Mouse (Mus musculus): ENCODE measurements around the gene Ssna1. TPM values are rescaled to one million over a fixed set of nuclear protein-coding genes. Genes with fewer than 3 reads are reported as not detected.

Gene Ssna1
- polyA plus RNA-seq, 1 experiment: 143 TPM

DNA sequence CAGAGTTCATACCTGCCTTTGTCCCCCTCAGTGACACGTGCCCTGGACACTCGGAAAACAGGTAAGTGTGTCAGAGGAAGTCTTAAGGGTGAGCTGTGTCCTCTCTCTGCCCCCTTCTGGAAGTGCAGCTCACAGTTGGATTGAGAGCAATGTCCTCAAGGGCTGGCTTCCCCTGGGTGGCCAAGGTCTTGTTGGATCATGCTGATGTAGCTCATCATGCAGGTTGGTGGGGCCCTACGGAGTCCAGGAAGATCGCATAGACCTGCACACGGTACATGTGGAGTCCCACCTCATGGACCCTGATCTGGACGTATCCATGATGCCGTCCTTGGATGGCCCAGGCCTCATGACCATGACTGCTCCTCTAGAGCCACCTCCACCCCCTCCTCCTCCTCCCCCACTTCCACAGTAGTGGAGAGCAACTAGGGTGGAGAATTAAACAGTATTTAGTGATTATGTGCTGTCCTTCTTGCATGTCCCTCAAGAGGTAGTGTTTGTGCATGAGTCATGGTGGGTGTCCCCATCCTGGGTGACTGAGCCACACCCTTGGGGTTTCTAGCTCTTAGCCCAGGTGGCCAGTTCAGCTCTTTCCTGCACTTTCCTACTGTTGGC is 16.6 kb upstream of the Ssna1 start:
- no peaks in the 10 kb centered on the region for H3K79me2 ChIP-seq (ENCODE audit: control insufficient read depth, insufficient read depth)
- no peak overlapping the region for H3K4me3 ChIP-seq (ENCODE audit: insufficient read depth, poor library complexity, severe bottlenecking)
- no peaks in the 10 kb centered on the region for H3K79me3 ChIP-seq (ENCODE audit: low read depth)
- H3K36me3 ChIP-seq (ENCODE audit: control insufficient read depth, insufficient read depth): peaks cover 23% of the 10 kb centered on the region
- H3ac ChIP-seq (ENCODE audit: control insufficient read depth, insufficient read length, low read depth): no peak overlapping the region
- no peak for TF ChIP-seq CTCF (IDR thresholded peaks at IDR 0.05; ENCODE audit: control insufficient read depth, insufficient read depth, insufficient read length)
- TF ChIP-seq MAX (IDR thresholded peaks at IDR 0.05): no peak
- TF ChIP-seq FOSL1 (IDR thresholded peaks at IDR 0.05; ENCODE audit: insufficient read depth, low read length, poor library complexity, severe bottlenecking): no peak
- TF ChIP-seq CEBPB (IDR thresholded peaks at IDR 0.05; ENCODE audit: low read depth): no peak
- no peak for TF ChIP-seq MYOD1 (IDR thresholded peaks at IDR 0.05; ENCODE audit: control insufficient read depth, insufficient read length, low read depth)
- TF ChIP-seq USF1 (IDR thresholded peaks at IDR 0.05; ENCODE audit: low read depth): no peak
- no peak for TF ChIP-seq MYOG (IDR thresholded peaks at IDR 0.05; ENCODE audit: control insufficient read depth, extremely low read depth, insufficient read length)
- H3K27me3 ChIP-seq (ENCODE audit: control insufficient read depth, insufficient read depth, insufficient read length): peaks cover 48% of the 10 kb centered on the region

DNA sequence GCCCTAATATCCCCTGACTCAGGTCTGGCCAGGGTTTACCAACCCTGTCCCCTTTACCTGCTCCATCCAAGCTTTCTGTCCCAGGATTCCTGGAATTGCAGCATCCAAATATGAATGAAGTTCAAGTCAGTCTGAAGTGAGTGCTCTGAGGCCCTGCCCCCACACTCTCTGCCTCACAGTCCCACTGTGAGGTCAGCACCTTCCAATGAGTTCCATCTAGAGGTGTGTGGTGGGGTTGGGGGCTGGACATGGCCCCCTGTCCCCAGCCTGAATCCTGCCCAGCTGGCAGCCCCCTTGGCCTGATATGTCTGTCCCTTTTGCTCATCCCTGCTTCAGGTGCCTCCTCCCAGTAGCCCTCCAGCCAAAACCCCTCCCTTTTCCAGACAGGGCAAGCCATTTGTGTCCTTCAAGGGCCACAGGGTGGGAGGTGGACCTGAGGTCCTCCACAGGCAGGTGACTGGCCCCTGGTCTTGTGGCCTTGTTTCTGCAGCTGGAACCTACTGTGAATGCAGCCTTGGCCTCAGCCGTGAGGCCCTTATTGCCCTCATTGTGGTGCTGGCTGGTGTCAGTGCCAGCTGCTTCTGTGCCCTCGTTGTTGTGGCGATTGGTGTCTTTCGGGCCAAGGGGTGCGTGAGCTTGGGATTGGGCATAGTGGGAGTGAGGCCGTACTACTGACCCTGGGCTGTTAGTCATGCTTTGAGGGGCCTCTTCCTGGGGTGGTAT is 15.8 kb upstream of the Ssna1 start, which contains the start of gene Tmem210:
TSS of gene Tmem210 (plus strand) at position 219 of the 723 bp plus-strand sequence.
- Histone ChIP-seq H3K79me3 (ENCODE audit: low read depth) (no peaks in the 10 kb centered on the region), H3K79me2 (ENCODE audit: control insufficient read depth, insufficient read depth) (no peaks in the 10 kb centered on the region), H3K36me3 (ENCODE audit: control insufficient read depth, insufficient read depth) (peaks cover 29% of the 10 kb centered on the region), H3K27me3 (ENCODE audit: control insufficient read depth, insufficient read depth, insufficient read length) (peaks cover 42% of the 10 kb centered on the region), H3ac (ENCODE audit: control insufficient read depth, insufficient read length, low read depth) (no peak within 1 kb of the TSS), H3K4me3 (ENCODE audit: insufficient read depth, poor library complexity, severe bottlenecking) (no peak within 1 kb of the TSS)
- TF ChIP-seq FOSL1 (IDR thresholded peaks at IDR 0.05; ENCODE audit: insufficient read depth, low read length, poor library complexity, severe bottlenecking): no peak
- TF ChIP-seq USF1 (IDR thresholded peaks at IDR 0.05; ENCODE audit: low read depth): no peak
- TF ChIP-seq MYOG (IDR thresholded peaks at IDR 0.05; ENCODE audit: control insufficient read depth, extremely low read depth, insufficient read length): no peak
- TF ChIP-seq MYOD1 (IDR thresholded peaks at IDR 0.05; ENCODE audit: control insufficient read depth, insufficient read length, low read depth): no peak
- no peak for TF ChIP-seq MAX (IDR thresholded peaks at IDR 0.05)
- TF ChIP-seq CTCF (IDR thresholded peaks at IDR 0.05; ENCODE audit: control insufficient read depth, insufficient read depth, insufficient read length): no peak
- TF ChIP-seq CEBPB (IDR thresholded peaks at IDR 0.05; ENCODE audit: low read depth): no peak

DNA sequence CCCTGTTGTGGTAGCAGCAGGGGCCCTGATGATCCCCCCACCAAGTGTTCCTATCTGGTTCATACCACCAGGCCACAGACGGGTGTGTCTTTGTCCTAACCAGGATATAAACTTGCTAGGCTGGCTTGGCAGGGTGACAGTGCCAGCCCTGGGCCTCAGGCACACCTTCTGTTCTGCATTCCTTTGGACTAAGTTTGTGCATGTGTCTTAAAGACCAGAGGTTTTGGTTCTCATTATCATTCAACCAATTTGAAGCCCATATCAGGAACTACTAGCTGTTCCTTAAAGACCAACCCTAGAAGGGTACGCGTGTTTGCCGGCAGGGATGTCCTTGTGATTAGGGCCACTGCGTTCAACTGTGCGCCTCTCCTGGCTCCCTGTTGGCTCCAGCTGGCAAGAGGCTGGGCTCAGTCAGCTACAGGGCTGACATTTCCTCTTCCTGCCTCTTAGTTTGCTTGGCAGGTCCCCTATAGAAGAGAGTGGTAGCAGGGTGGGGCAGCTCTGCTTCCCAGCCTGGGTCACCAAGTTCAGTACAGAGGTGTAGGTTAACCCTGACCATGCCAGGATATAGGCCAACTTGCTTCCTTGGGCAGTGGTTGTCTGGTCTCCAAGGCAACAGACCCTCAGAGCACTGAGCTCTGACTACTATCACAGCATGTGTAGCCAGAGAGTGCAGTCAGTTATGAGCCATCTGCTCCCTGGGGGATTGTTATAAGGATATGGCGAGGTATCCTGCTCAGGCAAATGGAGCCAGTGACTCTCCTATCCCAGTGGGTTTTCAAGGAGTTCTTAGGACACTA is 14.8 kb upstream of the Ssna1 start:
- H3ac ChIP-seq (ENCODE audit: control insufficient read depth, insufficient read length, low read depth): no peak overlapping the region
- no peaks in the 10 kb centered on the region for H3K79me2 ChIP-seq (ENCODE audit: control insufficient read depth, insufficient read depth)
- H3K79me3 ChIP-seq (ENCODE audit: low read depth): no peaks in the 10 kb centered on the region
- TF ChIP-seq MYOG (IDR thresholded peaks at IDR 0.05; ENCODE audit: control insufficient read depth, extremely low read depth, insufficient read length) (no peak), USF1 (IDR thresholded peaks at IDR 0.05; ENCODE audit: low read depth) (no peak), CTCF (IDR thresholded peaks at IDR 0.05; ENCODE audit: control insufficient read depth, insufficient read depth, insufficient read length) (no peak), MYOD1 (IDR thresholded peaks at IDR 0.05; ENCODE audit: control insufficient read depth, insufficient read length, low read depth) (no peak), CEBPB (IDR thresholded peaks at IDR 0.05; ENCODE audit: low read depth) (no peak), FOSL1 (IDR thresholded peaks at IDR 0.05; ENCODE audit: insufficient read depth, low read length, poor library complexity, severe bottlenecking) (no peak), MAX (IDR thresholded peaks at IDR 0.05) (no peak)
- peaks cover 39% of the 10 kb centered on the region for H3K36me3 ChIP-seq (ENCODE audit: control insufficient read depth, insufficient read depth)
- H3K27me3 ChIP-seq (ENCODE audit: control insufficient read depth, insufficient read depth, insufficient read length): peaks cover 38% of the 10 kb centered on the region
- no peak overlapping the region for H3K4me3 ChIP-seq (ENCODE audit: insufficient read depth, poor library complexity, severe bottlenecking)

DNA sequence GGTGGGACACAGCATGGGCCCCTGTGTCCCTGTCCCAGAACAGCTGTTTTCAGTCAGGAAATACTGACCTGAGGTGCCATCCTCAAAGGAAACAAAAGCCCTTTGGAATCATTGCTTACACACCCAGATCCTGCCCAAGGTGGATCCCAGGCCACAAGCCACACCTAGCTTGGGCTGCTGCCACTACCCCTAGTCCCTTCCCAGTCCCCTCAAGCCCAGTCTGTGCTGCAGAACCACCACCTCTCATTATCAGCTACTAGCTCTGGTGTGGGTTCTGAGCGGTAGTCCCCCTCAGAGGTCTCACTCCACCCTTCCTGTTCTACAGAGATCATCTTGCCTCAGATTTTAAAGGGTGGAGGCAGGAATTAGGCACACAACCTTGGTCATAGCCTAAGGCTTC is 14.1 kb upstream of the Ssna1 start:
- TF ChIP-seq USF1 (IDR thresholded peaks at IDR 0.05; ENCODE audit: low read depth) (no peak), FOSL1 (IDR thresholded peaks at IDR 0.05; ENCODE audit: insufficient read depth, low read length, poor library complexity, severe bottlenecking) (no peak), MYOG (IDR thresholded peaks at IDR 0.05; ENCODE audit: control insufficient read depth, extremely low read depth, insufficient read length) (no peak), CTCF (IDR thresholded peaks at IDR 0.05; ENCODE audit: control insufficient read depth, insufficient read depth, insufficient read length) (no peak)
- Histone ChIP-seq H3K36me3 (ENCODE audit: control insufficient read depth, insufficient read depth) (peaks cover 45% of the 10 kb centered on the region), H3ac (ENCODE audit: control insufficient read depth, insufficient read length, low read depth) (no peak overlapping the region), H3K79me3 (ENCODE audit: low read depth) (no peaks in the 10 kb centered on the region), H3K27me3 (ENCODE audit: control insufficient read depth, insufficient read depth, insufficient read length) (peaks cover 31% of the 10 kb centered on the region), H3K79me2 (ENCODE audit: control insufficient read depth, insufficient read depth) (no peaks in the 10 kb centered on the region), H3K4me3 (ENCODE audit: insufficient read depth, poor library complexity, severe bottlenecking) (no peak overlapping the region)

DNA sequence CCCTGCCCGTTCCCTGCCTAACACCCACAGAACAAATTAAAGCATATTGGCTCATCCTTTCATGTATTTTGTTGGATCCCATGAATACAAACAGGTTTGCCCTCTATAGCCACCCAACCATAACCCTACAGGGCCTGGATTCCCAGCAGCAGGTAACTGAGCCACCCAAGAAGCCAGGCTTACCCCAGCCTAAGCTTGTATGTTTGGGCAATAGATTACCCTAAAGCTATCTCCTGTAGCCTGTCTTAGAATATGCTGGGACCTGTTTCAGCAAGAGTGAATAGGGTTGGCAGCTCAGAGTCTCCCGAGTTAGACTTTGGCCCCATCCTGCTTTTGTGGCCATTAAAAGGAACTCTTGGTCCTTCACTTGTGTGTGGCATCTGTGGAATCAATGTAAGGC is 13.3 kb upstream of the Ssna1 start:
- Histone ChIP-seq H3K79me2 (ENCODE audit: control insufficient read depth, insufficient read depth) (no peaks in the 10 kb centered on the region), H3K36me3 (ENCODE audit: control insufficient read depth, insufficient read depth) (peaks cover 52% of the 10 kb centered on the region), H3K27me3 (ENCODE audit: control insufficient read depth, insufficient read depth, insufficient read length) (peaks cover 23% of the 10 kb centered on the region), H3K4me3 (ENCODE audit: insufficient read depth, poor library complexity, severe bottlenecking) (no peak overlapping the region), H3K79me3 (ENCODE audit: low read depth) (no peaks in the 10 kb centered on the region), H3ac (ENCODE audit: control insufficient read depth, insufficient read length, low read depth) (no peak overlapping the region)
- TF ChIP-seq CEBPB (IDR thresholded peaks at IDR 0.05; ENCODE audit: low read depth) (no peak), MYOG (IDR thresholded peaks at IDR 0.05; ENCODE audit: control insufficient read depth, extremely low read depth, insufficient read length) (no peak), CTCF (IDR thresholded peaks at IDR 0.05; ENCODE audit: control insufficient read depth, insufficient read depth, insufficient read length) (no peak), MYOD1 (IDR thresholded peaks at IDR 0.05; ENCODE audit: control insufficient read depth, insufficient read length, low read depth) (no peak), USF1 (IDR thresholded peaks at IDR 0.05; ENCODE audit: low read depth) (no peak), MAX (IDR thresholded peaks at IDR 0.05) (no peak), FOSL1 (IDR thresholded peaks at IDR 0.05; ENCODE audit: insufficient read depth, low read length, poor library complexity, severe bottlenecking) (no peak)

Data from C2C12 (cell line).